Mouse (Mus musculus) gastrocnemius, postnatal 10 days (tissue): ENCODE data around the gene Zfp146. TPM values are rescaled to one million over a fixed set of nuclear protein-coding genes. Genes with fewer than 3 reads are reported as not detected.
"Not testable (repeated sequence)": the region's sequence is repeated elsewhere in the genome, so short reads cannot be mapped to it uniquely, and the experiment has no call there.

Source experiments
- DNase-seq: peaks from one replicate; pipeline ENCODE4 v3.0.0; 2021; ENCODE audit warnings: mixed read lengths
- total RNA-seq, 2 experiments: library from RNA; stranded (reverse); gene quantifications; 2 replicates each; pipeline ENCODE4 v1.2.3; 2021

Gene Zfp146
- total RNA-seq, 2 experiments from 2014 or later, result 34.6 to 40.3 TPM

- DNase-seq, result no peak
Measured at GRCm38 (mm10) chr7:30122188-30122530, 47.4 kb downstream of the Zfp146 start.

- peak; percentile 89 for DNase-seq
Measured at GRCm38 (mm10) chr7:30121308-30122187, 48.0 kb downstream of the Zfp146 start, which contains the start of gene Zfp382. Zfp382 (plus strand) TSS chr7:30121942.

GRCm38 (mm10) chr7:30117935-30118334 is 51.6 kb downstream of the Zfp146 start:
- not testable (repeated sequence) for DNase-seq

GRCm38 (mm10) chr7:30116076-30116475 is 53.5 kb downstream of the Zfp146 start:
- DNase-seq, result no peak

Other genes with a start within 250 kb of the Zfp146 start
- gene Zfp74, start 215.7 kb downstream of the Zfp146 start, total RNA-seq, result 1 to 10 TPM; 5.9 to 9.2 TPM
- 10 to 100 TPM; 63.5 to 67.4 TPM for gene Zfp568, start 185.8 kb downstream of the Zfp146 start, total RNA-seq
- gene Zfp14, start 118.4 kb downstream of the Zfp146 start, total RNA-seq, result 1 to 10 TPM; 1.5 to 2.9 TPM
- 1 to 10 TPM in 1 of 2 experiments, under 1 TPM in 1; 0.52 to 1.2 TPM for gene Zfp82, start 96.8 kb downstream of the Zfp146 start, total RNA-seq
- gene Gm26920, start 79.3 kb downstream of the Zfp146 start, total RNA-seq, result 1 to 10 TPM in 1 of 2 experiments, under 1 TPM in 1; 0.33 to 1.8 TPM
- 1 to 10 TPM; 2.0 to 3.2 TPM for gene Zfp566, start 79.2 kb downstream of the Zfp146 start, total RNA-seq
- 10 to 100 TPM; 35.2 to 46.9 TPM for gene Zfp260, start 75.0 kb downstream of the Zfp146 start, total RNA-seq
- gene Zfp382, start 47.8 kb downstream of the Zfp146 start, total RNA-seq, result 1 to 10 TPM; 2.6 to 4.8 TPM
- 100 to 1,000 TPM; 630 to 723 TPM for gene Cox7a1, start 14.4 kb upstream of the Zfp146 start, total RNA-seq
- 100 to 1,000 TPM; 314 to 330 TPM for gene Capns1, start 29.1 kb upstream of the Zfp146 start, total RNA-seq
- 10 to 100 TPM; 71.9 to 80.7 TPM for gene Polr2i, start 62.2 kb upstream of the Zfp146 start, total RNA-seq
- 10 to 100 TPM; 42.8 to 47.0 TPM for gene Tbcb, start 62.5 kb upstream of the Zfp146 start, total RNA-seq
- under 1 TPM in 1 of 2 experiments, not detected in 1; 0.77 TPM for gene Ovol3, start 66.0 kb upstream of the Zfp146 start, total RNA-seq
- under 1 TPM; 0.32 to 0.38 TPM for gene Thap8, start 110.3 kb upstream of the Zfp146 start, total RNA-seq
- 1 to 10 TPM; 4.9 to 5.9 TPM for gene Wdr62, start 110.7 kb upstream of the Zfp146 start, total RNA-seq
- gene Clip3, start 122.0 kb upstream of the Zfp146 start, total RNA-seq, result 10 to 100 TPM; 22.2 to 26.5 TPM
- gene Alkbh6, start 139.0 kb upstream of the Zfp146 start, total RNA-seq, result 10 to 100 TPM; 18.3 to 18.6 TPM
- 1 to 10 TPM; 1.8 TPM for gene Syne4, start 145.1 kb upstream of the Zfp146 start, total RNA-seq
- gene E130208F15Rik, start 152.0 kb upstream of the Zfp146 start, total RNA-seq, result 1 to 10 TPM; 1.0 to 1.2 TPM
- gene Sdhaf1, start 154.1 kb upstream of the Zfp146 start, total RNA-seq, result 10 to 100 TPM; 10.3 to 11.5 TPM
- 1 to 10 TPM; 1.6 to 3.1 TPM for gene Lrfn3, start 193.0 kb upstream of the Zfp146 start, total RNA-seq
- gene Tyrobp, start 244.0 kb upstream of the Zfp146 start, total RNA-seq, result 10 to 100 TPM; 11.9 to 22.2 TPM